Comparison of ENCODE assay signal across 8 mouse cellular contexts in genomic region chr7:127228615-127229303, GRCm38 (mm10). TPM values are rescaled to one million over a fixed set of nuclear protein-coding genes. Genes with fewer than 3 reads are reported as not detected.
DNase-seq lines count a peak whose midpoint lies in the region; ATAC-seq and TF ChIP-seq lines count a peak whose summit lies in the region.

No protein-coding gene starts in this region.

- H3K27me3 ChIP-seq in forebrain, postnatal 0 days (ENCODE audit: insufficient read depth, low read length) = no peaks in the 10 kb centered on the region
- no peaks in the 10 kb centered on the region for H3K27me3 ChIP-seq in liver, embryonic 16.5 days (ENCODE audit: control insufficient read depth, insufficient read depth, low read depth, low read length)

- H3K9ac ChIP-seq in forebrain, postnatal 0 days = no peak overlapping the region
- no peak overlapping the region for H3K9ac ChIP-seq in liver, embryonic 16.5 days (ENCODE audit: low read depth, low read length)

- TF ChIP-seq CTCF in forebrain, postnatal 0 days (IDR thresholded peaks at IDR 0.05; ENCODE audit: low read depth) = peak; percentile 84

- ATAC-seq in forebrain, postnatal 0 days = peak; percentile 27; the same call in 1 of the 2 replicates
- ATAC-seq in liver, embryonic 16.5 days (ENCODE audit: low read depth) = peak; percentile 17

- no peak overlapping the region for H3K4me3 ChIP-seq in forebrain, postnatal 0 days (ENCODE audit: low read depth, low read length)
- no peak overlapping the region for H3K4me3 ChIP-seq in liver, embryonic 16.5 days (ENCODE audit: low read depth, low read length)

- H3K4me1 ChIP-seq in forebrain, postnatal 0 days (ENCODE audit: insufficient read depth) = peaks cover 15% of the 10 kb centered on the region
- H3K4me1 ChIP-seq in liver, embryonic 16.5 days (ENCODE audit: control insufficient read depth, low read depth, low read length) = peaks cover 56% of the 10 kb centered on the region

- no peak overlapping the region for H3K4me2 ChIP-seq in forebrain, postnatal 0 days (ENCODE audit: low read depth)
- H3K4me2 ChIP-seq in liver, embryonic 16.5 days (ENCODE audit: low read depth, low read length) = no peak overlapping the region

- peak overlapping the region; percentile 1; the same call in 1 of the 2 replicates for H3K27ac ChIP-seq in forebrain, postnatal 0 days (ENCODE audit: low read depth, low read length)
- peak overlapping the region; percentile 55 for H3K27ac ChIP-seq in liver, embryonic 16.5 days (ENCODE audit: low read length)

- peak; percentile 79 for DNase-seq in urinary bladder, postnatal 25 days (ENCODE audit: low spot score)
- DNase-seq in urinary bladder, postnatal 10 days (ENCODE audit: low spot score) = no peak
- peak; percentile 80 for DNase-seq in c-Kit-negative CD71-positive TER-119-positive erythroid progenitor cells, embryonic 14.5 days (ENCODE audit: low read depth, low spot score)
- DNase-seq in forebrain, postnatal 0 days = peak; percentile 84
- peak; percentile 85 for DNase-seq in kidney, adult 9 months
- peak; percentile 86 for DNase-seq in retina, postnatal 1 day
- peak; percentile 94 for DNase-seq in thymus, postnatal 25 days

- WGBS in forebrain, postnatal 0 days = 59% methylated on average over 4 of the region's 4 CpGs
- WGBS in liver, embryonic 16.5 days (ENCODE audit: insufficient replicate concordance) = 44% methylated on average over 4 of the region's 4 CpGs

- no peaks in the 10 kb centered on the region for H3K9me3 ChIP-seq in forebrain, postnatal 0 days (ENCODE audit: low read length)
- no peaks in the 10 kb centered on the region for H3K9me3 ChIP-seq in liver, embryonic 16.5 days (replicated peaks; ENCODE audit: control insufficient read depth, low read length)

- H3K36me3 ChIP-seq in forebrain, postnatal 0 days (ENCODE audit: insufficient read depth) = no peaks in the 10 kb centered on the region; the same call in 1 of the 2 replicates
- H3K36me3 ChIP-seq in liver, embryonic 16.5 days (ENCODE audit: control insufficient read depth, insufficient read depth) = 0 out of 2 replicates have a peak, but pooled peaks cover 2% of the 10 kb centered on the region

RNA-seq across cellular contexts. Expression of gene Zfp553, which starts 4.1 kb away (rescaled TPM):
- 34.3 and 46.6 TPM in 2 replicates for total RNA-seq in forebrain, postnatal 0 days (2014; rRNA removed)
- 29.8 and 35.9 TPM in 2 replicates for polyA plus RNA-seq in forebrain, postnatal 0 days (2015; fragmentation: Nextera tagmentation; extraction: Ambion mirVana)
- 5.7 and 5.9 TPM in 2 replicates for polyA plus RNA-seq in liver, embryonic 16.5 days (2015; fragmentation: Nextera tagmentation; extraction: Ambion mirVana)

RNA-seq across cellular contexts. Expression of gene Sept1, which starts 4.2 kb away (rescaled TPM):
- 6.5 and 8.0 TPM in 2 replicates for total RNA-seq in forebrain, postnatal 0 days (2014; rRNA removed)
- 5.6 and 6.7 TPM in 2 replicates for polyA plus RNA-seq in forebrain, postnatal 0 days (2015; fragmentation: Nextera tagmentation; extraction: Ambion mirVana)
- 10.1 and 11.1 TPM in 2 replicates for polyA plus RNA-seq in liver, embryonic 16.5 days (2015; fragmentation: Nextera tagmentation; extraction: Ambion mirVana)

RNA-seq across cellular contexts. Expression of gene Zfp771, which starts 15.3 kb away (rescaled TPM):
- total RNA-seq in forebrain, postnatal 0 days (2014; rRNA removed) = 65.2 and 65.7 TPM in 2 replicates
- polyA plus RNA-seq in forebrain, postnatal 0 days (2015; fragmentation: Nextera tagmentation; extraction: Ambion mirVana) = 75.1 and 75.9 TPM in 2 replicates
- 11.0 and 13.8 TPM in 2 replicates for polyA plus RNA-seq in liver, embryonic 16.5 days (2015; fragmentation: Nextera tagmentation; extraction: Ambion mirVana)

RNA-seq across cellular contexts. Expression of gene Mylpf, which starts 20.1 kb away (rescaled TPM):
- total RNA-seq in forebrain, postnatal 0 days (2014; rRNA removed) = 0.52 and 1.6 TPM in 2 replicates
- polyA plus RNA-seq in forebrain, postnatal 0 days (2015; fragmentation: Nextera tagmentation; extraction: Ambion mirVana) = 1.8 and 3.2 TPM in 2 replicates
- 61.0 and 92.3 TPM in 2 replicates for polyA plus RNA-seq in liver, embryonic 16.5 days (2015; fragmentation: Nextera tagmentation; extraction: Ambion mirVana)

RNA-seq across cellular contexts. Expression of gene Tbc1d10b, which starts 20.5 kb away (rescaled TPM):
- 63.8 and 68.7 TPM in 2 replicates for total RNA-seq in forebrain, postnatal 0 days (2014; rRNA removed)
- 18.1 and 24.8 TPM in 2 replicates for polyA plus RNA-seq in forebrain, postnatal 0 days (2015; fragmentation: Nextera tagmentation; extraction: Ambion mirVana)
- 13.7 and 15.1 TPM in 2 replicates for polyA plus RNA-seq in liver, embryonic 16.5 days (2015; fragmentation: Nextera tagmentation; extraction: Ambion mirVana)
